Mouse (Mus musculus): Measurements from ENCODE around the gene Ccdc97.

GRCm38 (mm10) chr7:25763678-25764077, 44.8 kb upstream of the Ccdc97 start:
- no peak for TF ChIP-seq CTCF (conservative IDR thresholded peaks at IDR 0.05; ENCODE audit: insufficient read depth, insufficient read length, low read depth, low read length)
- no peak for TF ChIP-seq POLR2A (IDR thresholded peaks at IDR 0.05; ENCODE audit: low read depth, low read length)
